Mouse (Mus musculus): ENCODE measurements around the gene Ccar1. TPM values are rescaled to one million over a fixed set of nuclear protein-coding genes. Genes with fewer than 3 reads are reported as not detected.
A peak's percentile ranks its signal among the peaks of the same experiment; 100 is the strongest.
"Not testable (repeated sequence)": the region's sequence is repeated elsewhere in the genome, so short reads cannot be mapped to it uniquely, and the experiment has no call there.

Gene Ccar1
- polyA plus RNA-seq, 1 experiment from 2014 or later: 122 TPM

GRCm38 (mm10) chr10:62739961-62740737 lies 51.9 kb downstream of the Ccar1 start:
- ATAC-seq (replicated peaks; ENCODE audit: low FRiP score, low TSS enrichment, low read depth): no peak
- H3K36me3 ChIP-seq (ENCODE audit: control insufficient read depth, insufficient read depth, low read length): peaks cover 46% of the 10 kb centered on the region
- 79% methylated on average over 4 of the region's 4 CpGs for WGBS

GRCm38 (mm10) chr10:62736965-62737688 lies 55.0 kb downstream of the Ccar1 start:
- 44% methylated on average over 4 of the region's 4 CpGs for WGBS
- no peaks in the 10 kb centered on the region for H3K4me1 ChIP-seq (replicated peaks; ENCODE audit: control insufficient read depth, insufficient read depth, low read length)
- no peak overlapping the region for H3K9ac ChIP-seq (ENCODE audit: low read length)
- DNase-seq (ENCODE audit: low spot score) (no peak), ATAC-seq (replicated peaks; ENCODE audit: low FRiP score, low TSS enrichment, low read depth) (no peak)
- H3K27ac ChIP-seq (ENCODE audit: low read depth): no peak overlapping the region
- peaks cover 22% of the 10 kb centered on the region for H3K36me3 ChIP-seq (ENCODE audit: control insufficient read depth, insufficient read depth, low read length)
- H3K9me3 ChIP-seq (ENCODE audit: control insufficient read depth, low read length): no peaks in the 10 kb centered on the region
- no peak overlapping the region for H3K4me3 ChIP-seq (ENCODE audit: low read depth, low read length)
- no peaks in the 10 kb centered on the region for H3K27me3 ChIP-seq (replicated peaks; ENCODE audit: control insufficient read depth, insufficient read depth, low read length)
- H3K4me2 ChIP-seq (ENCODE audit: low read length): no peak overlapping the region

More at GRCm38 (mm10) chr10:62739961-62740737, 51.9 kb downstream of the Ccar1 start:
- no peak overlapping the region for H3K4me3 ChIP-seq (ENCODE audit: low read depth, low read length)
- no peak overlapping the region for H3K27ac ChIP-seq (ENCODE audit: low read depth)
- H3K9ac ChIP-seq (ENCODE audit: low read length): no peak overlapping the region
- no peaks in the 10 kb centered on the region for H3K9me3 ChIP-seq (ENCODE audit: control insufficient read depth, low read length)
- H3K27me3 ChIP-seq (replicated peaks; ENCODE audit: control insufficient read depth, insufficient read depth, low read length): no peaks in the 10 kb centered on the region
- DNase-seq (ENCODE audit: low spot score): no peak
- no peak overlapping the region for H3K4me2 ChIP-seq (ENCODE audit: low read length)
- no peaks in the 10 kb centered on the region for H3K4me1 ChIP-seq (replicated peaks; ENCODE audit: control insufficient read depth, insufficient read depth, low read length)

- H3K4me2 ChIP-seq (ENCODE audit: low read length): no peak overlapping the region
- no peak overlapping the region for H3K9ac ChIP-seq (ENCODE audit: low read length)
- ATAC-seq (replicated peaks; ENCODE audit: low FRiP score, low TSS enrichment, low read depth) (no peak), DNase-seq (ENCODE audit: low spot score) (no peak)
- no peaks in the 10 kb centered on the region for H3K36me3 ChIP-seq (ENCODE audit: control insufficient read depth, insufficient read depth, low read length)
- H3K27ac ChIP-seq (ENCODE audit: low read depth): no peak overlapping the region
- H3K27me3 ChIP-seq (replicated peaks; ENCODE audit: control insufficient read depth, insufficient read depth, low read length): no peaks in the 10 kb centered on the region
- 76% methylated on average over 10 of the region's 10 CpGs for WGBS
- no peak overlapping the region for H3K4me3 ChIP-seq (ENCODE audit: low read depth, low read length)
- 0 out of 2 replicates have a peak, but pooled peaks cover 4% of the 10 kb centered on the region for H3K4me1 ChIP-seq (replicated peaks; ENCODE audit: control insufficient read depth, insufficient read depth, low read length)
- no peaks in the 10 kb centered on the region for H3K9me3 ChIP-seq (ENCODE audit: control insufficient read depth, low read length)
Measured at GRCm38 (mm10) chr10:62730826-62731225, 61.3 kb downstream of the Ccar1 start.

- DNase-seq (ENCODE audit: low spot score) (peak; percentile 77), ATAC-seq (replicated peaks; ENCODE audit: low FRiP score, low TSS enrichment, low read depth) (peak; percentile 87)
- Histone ChIP-seq H3K9me3 (ENCODE audit: control insufficient read depth, low read length) (no peaks in the 10 kb centered on the region), H3K4me3 (ENCODE audit: low read depth, low read length) (peak within 1 kb of the TSS; percentile 77), H3K9ac (ENCODE audit: low read length) (peak within 1 kb of the TSS; percentile 47), H3K27me3 (replicated peaks; ENCODE audit: control insufficient read depth, insufficient read depth, low read length) (peaks cover 9% of the 10 kb centered on the region; the same call in 1 of the 2 replicates), H3K27ac (ENCODE audit: low read depth) (no peak within 1 kb of the TSS), H3K36me3 (ENCODE audit: control insufficient read depth, insufficient read depth, low read length) (no peaks in the 10 kb centered on the region), H3K4me2 (ENCODE audit: low read length) (peak within 1 kb of the TSS; percentile 91), H3K4me1 (replicated peaks; ENCODE audit: control insufficient read depth, insufficient read depth, low read length) (0 out of 2 replicates have a peak, but pooled peaks cover 4% of the 10 kb centered on the region)
- WGBS: 1% methylated on average over 74 of the region's 85 CpGs
Measured at GRCm38 (mm10) chr10:62725771-62726687, 66.1 kb downstream of the Ccar1 start, which contains the start of gene Stox1. Gene Stox1, minus strand, starts transcription at chr10:62726128.

GRCm38 (mm10) chr10:62724936-62725335 lies 67.2 kb downstream of the Ccar1 start:
- Histone ChIP-seq H3K9me3 (ENCODE audit: control insufficient read depth, low read length) (no peaks in the 10 kb centered on the region), H3K27ac (ENCODE audit: low read depth) (no peak overlapping the region), H3K36me3 (ENCODE audit: control insufficient read depth, insufficient read depth, low read length) (no peaks in the 10 kb centered on the region), H3K4me1 (replicated peaks; ENCODE audit: control insufficient read depth, insufficient read depth, low read length) (0 out of 2 replicates have a peak, but pooled peaks cover 4% of the 10 kb centered on the region), H3K4me2 (ENCODE audit: low read length) (peak overlapping the region; percentile 91), H3K4me3 (ENCODE audit: low read depth, low read length) (no peak overlapping the region), H3K27me3 (replicated peaks; ENCODE audit: control insufficient read depth, insufficient read depth, low read length) (peaks cover 9% of the 10 kb centered on the region; the same call in 1 of the 2 replicates), H3K9ac (ENCODE audit: low read length) (no peak overlapping the region)
- WGBS: 14% methylated on average over 7 of the region's 7 CpGs
- DNase-seq (ENCODE audit: low spot score) (no peak), ATAC-seq (replicated peaks; ENCODE audit: low FRiP score, low TSS enrichment, low read depth) (no peak)

- H3K36me3 ChIP-seq (ENCODE audit: control insufficient read depth, insufficient read depth, low read length): no peaks in the 10 kb centered on the region
- no peak overlapping the region for H3K4me2 ChIP-seq (ENCODE audit: low read length)
- WGBS: 40% methylated on average over 4 of the region's 4 CpGs
- H3K4me3 ChIP-seq (ENCODE audit: low read depth, low read length): no peak overlapping the region
- DNase-seq (ENCODE audit: low spot score) (no peak), ATAC-seq (replicated peaks; ENCODE audit: low FRiP score, low TSS enrichment, low read depth) (no peak)
- H3K9me3 ChIP-seq (ENCODE audit: control insufficient read depth, low read length): no peaks in the 10 kb centered on the region
- no peak overlapping the region for H3K27ac ChIP-seq (ENCODE audit: low read depth)
- peaks cover 9% of the 10 kb centered on the region; the same call in 1 of the 2 replicates for H3K27me3 ChIP-seq (replicated peaks; ENCODE audit: control insufficient read depth, insufficient read depth, low read length)
- H3K9ac ChIP-seq (ENCODE audit: low read length): no peak overlapping the region
- 0 out of 2 replicates have a peak, but pooled peaks cover 4% of the 10 kb centered on the region for H3K4me1 ChIP-seq (replicated peaks; ENCODE audit: control insufficient read depth, insufficient read depth, low read length)
Measured at GRCm38 (mm10) chr10:62722701-62723100, 69.4 kb downstream of the Ccar1 start.

- whole genome bisulfite sequencing: 85% methylated on average over 7 of the region's 8 CpGs
- H3K4me2 ChIP-seq (ENCODE audit: low read length); H3K9ac ChIP-seq (ENCODE audit: low read length); H3K4me3 ChIP-seq (ENCODE audit: low read depth, low read length); H3K36me3 ChIP-seq (ENCODE audit: control insufficient read depth, insufficient read depth, low read length); H3K9me3 ChIP-seq (ENCODE audit: control insufficient read depth, low read length); H3K4me1 ChIP-seq (replicated peaks; ENCODE audit: control insufficient read depth, insufficient read depth, low read length); H3K27me3 ChIP-seq (replicated peaks; ENCODE audit: control insufficient read depth, insufficient read depth, low read length); ATAC-seq (replicated peaks; ENCODE audit: low FRiP score, low TSS enrichment, low read depth); H3K27ac ChIP-seq (ENCODE audit: low read depth): not testable (repeated sequence)
- DNase-seq (ENCODE audit: low spot score): peak; percentile 32
Measured at GRCm38 (mm10) chr10:62720574-62720973, 71.5 kb downstream of the Ccar1 start.

- Histone ChIP-seq H3K36me3 (ENCODE audit: control insufficient read depth, insufficient read depth, low read length) (no peaks in the 10 kb centered on the region), H3K9me3 (ENCODE audit: control insufficient read depth, low read length) (no peaks in the 10 kb centered on the region), H3K4me3 (ENCODE audit: low read depth, low read length) (no peak overlapping the region), H3K4me2 (ENCODE audit: low read length) (no peak overlapping the region), H3K4me1 (replicated peaks; ENCODE audit: control insufficient read depth, insufficient read depth, low read length) (no peaks in the 10 kb centered on the region), H3K27ac (ENCODE audit: low read depth) (no peak overlapping the region), H3K27me3 (replicated peaks; ENCODE audit: control insufficient read depth, insufficient read depth, low read length) (no peaks in the 10 kb centered on the region), H3K9ac (ENCODE audit: low read length) (no peak overlapping the region)
- ATAC-seq (replicated peaks; ENCODE audit: low FRiP score, low TSS enrichment, low read depth) (no peak), DNase-seq (ENCODE audit: low spot score) (no peak)
- 60% methylated on average over 10 of the region's 10 CpGs for WGBS
Measured at GRCm38 (mm10) chr10:62713457-62713856, 78.6 kb downstream of the Ccar1 start.
